Mouse (Mus musculus): ENCODE results near the gene Por.

Gene Por

DNA sequence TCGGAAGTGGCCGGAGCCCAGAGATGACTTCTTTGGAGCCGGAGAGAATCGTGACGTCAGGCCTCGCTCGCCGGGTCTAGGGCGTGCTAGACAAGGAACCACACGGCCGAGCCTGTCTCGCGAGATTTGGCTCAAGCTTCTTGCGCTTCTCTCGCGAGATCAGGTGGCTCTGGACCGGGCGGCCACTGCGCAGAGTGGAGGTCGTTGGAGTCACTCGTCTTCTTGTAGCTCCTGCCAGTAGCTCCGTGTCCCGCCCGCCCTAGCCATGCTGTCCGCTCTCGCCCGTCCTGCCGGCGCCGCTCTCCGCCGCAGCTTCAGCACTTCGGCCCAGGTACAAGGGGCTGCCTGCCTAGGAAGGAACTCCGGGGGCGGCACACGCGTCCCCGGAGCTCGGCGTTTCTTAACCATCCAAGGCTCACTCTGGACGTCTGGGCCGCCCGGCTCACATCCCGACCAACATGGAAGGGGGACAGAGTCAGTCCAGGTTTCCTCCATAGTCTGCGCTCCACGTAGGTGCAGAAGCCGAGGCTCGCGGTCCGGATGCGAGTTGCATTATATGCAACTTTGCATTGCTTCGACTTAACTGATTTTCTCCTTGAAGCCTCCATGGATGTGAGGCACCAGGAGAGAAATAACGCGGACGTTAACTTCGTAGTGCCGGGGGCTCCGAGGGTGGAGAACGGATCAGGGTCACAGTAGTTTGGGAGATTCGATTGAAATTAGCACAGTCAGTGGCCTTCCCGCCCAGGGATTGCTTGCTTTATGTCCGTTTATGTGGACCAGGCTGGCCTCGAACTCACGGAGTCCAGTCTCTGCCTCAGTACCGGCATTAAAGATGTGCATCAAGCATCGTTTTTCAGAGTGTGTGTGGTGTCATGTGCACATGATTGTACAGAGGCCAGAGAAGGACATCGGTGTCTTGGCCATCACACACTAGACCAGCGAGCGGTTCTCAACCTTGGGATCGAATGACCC lies 108.9 kb downstream of the Por start, which contains the start of gene Mdh2:
Gene Mdh2, plus strand, starts transcription at position 10 of the 975 bp plus-strand sequence.
- DNase-seq, result peak; percentile 100

DNA sequence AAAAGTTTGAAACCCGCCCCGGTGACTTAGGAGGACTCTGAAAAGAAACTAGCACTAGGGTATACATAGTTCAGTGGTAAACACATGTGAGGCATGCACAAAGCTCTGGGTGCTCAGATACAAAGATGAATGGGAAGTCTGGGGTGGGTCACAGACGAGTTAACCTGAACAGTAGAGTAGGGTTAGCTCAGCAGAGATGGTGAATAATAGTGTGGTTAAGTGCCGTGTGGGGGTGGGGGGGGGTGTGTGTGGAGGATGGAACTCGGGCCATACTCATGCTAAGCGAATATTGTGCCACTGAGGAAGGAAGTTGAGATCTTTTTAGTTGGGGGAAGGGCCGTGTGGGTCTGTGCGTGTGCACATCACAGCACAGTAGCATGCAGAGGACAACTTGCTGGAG lies 110.5 kb downstream of the Por start:
- DNase-seq, result no peak

DNA sequence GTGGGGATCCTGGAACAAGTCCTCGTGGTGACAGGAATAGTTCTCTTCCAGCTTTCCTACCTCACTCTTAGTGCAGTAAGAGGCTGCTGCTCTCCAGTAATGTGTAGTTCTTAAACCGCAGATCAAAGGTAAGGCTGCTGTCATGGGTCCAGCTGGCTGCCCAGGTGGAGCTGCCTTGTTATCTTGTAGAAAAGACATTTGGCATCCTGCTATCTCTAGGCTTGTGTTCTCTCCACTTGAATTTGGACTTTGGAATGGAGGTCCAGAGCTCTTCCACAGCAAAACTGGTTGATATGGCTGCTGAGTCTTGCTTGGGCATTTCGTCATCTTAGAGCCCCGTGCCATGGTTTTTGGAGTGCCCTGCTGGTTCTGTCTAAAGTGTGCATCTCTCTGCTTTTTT lies 113.1 kb downstream of the Por start:
- DNase-seq, result no peak
